Mouse (Mus musculus): ENCODE data around the gene Tmem239. TPM values are rescaled to one million over a fixed set of nuclear protein-coding genes. Genes with fewer than 3 reads are reported as not detected.

Gene Tmem239
- polyA plus RNA-seq, 2 experiments = not detected

- no peaks in the 10 kb centered on the region for H3K36me3 ChIP-seq (replicated peaks; ENCODE audit: control insufficient read depth, insufficient read depth, low read depth)
- H3K27me3 ChIP-seq (ENCODE audit: control insufficient read depth, insufficient read depth, low read length) = no peaks in the 10 kb centered on the region
- no peak for ATAC-seq (ENCODE audit: insufficient read depth)
- no peaks in the 10 kb centered on the region for H3K9me3 ChIP-seq (ENCODE audit: control insufficient read depth, low read length)
- no peak overlapping the region for H3K9ac ChIP-seq (replicated peaks)
- DNase-seq (ENCODE audit: low read depth in 3 of 3, low spot score in 3 of 3) = no peak
- TF ChIP-seq EP300 (IDR thresholded peaks at IDR 0.05; ENCODE audit: low read depth) (no peak), CTCF (IDR thresholded peaks at IDR 0.05; ENCODE audit: low read depth) (no peak)
- H3K27ac ChIP-seq = no peak overlapping the region
- no peak overlapping the region for H3K4me2 ChIP-seq (ENCODE audit: low read depth)
- no peak overlapping the region for H3K4me3 ChIP-seq (ENCODE audit: insufficient read depth in 1 of 2, low read depth in 2 of 2, low read length in 2 of 2)
- H3K4me1 ChIP-seq (replicated peaks; ENCODE audit: control insufficient read depth in 2 of 2, insufficient read depth in 2 of 2, low read length in 1 of 2) = peaks cover 10 to 11% of the 10 kb centered on the region in 2 experiments
- WGBS (ENCODE audit: insufficient replicate concordance) = 82% methylated on average over 26 of the region's 26 CpGs
Observed at GRCm38 (mm10) chr2:130421781-130422620, 15.7 kb downstream of the Tmem239 start.

- Histone ChIP-seq H3K36me3 (replicated peaks; ENCODE audit: control insufficient read depth, insufficient read depth, low read depth) (no peaks in the 10 kb centered on the region), H3K9ac (replicated peaks) (peak overlapping the region; percentile 91), H3K27me3 (ENCODE audit: control insufficient read depth, insufficient read depth, low read length) (no peaks in the 10 kb centered on the region), H3K27ac (peak overlapping the region; percentile 48; the same call in 1 of the 2 replicates), H3K4me1 (replicated peaks; ENCODE audit: control insufficient read depth in 2 of 2, insufficient read depth in 2 of 2, low read length in 1 of 2) (peaks cover 10 to 11% of the 10 kb centered on the region in 2 experiments), H3K9me3 (ENCODE audit: control insufficient read depth, low read length) (no peaks in the 10 kb centered on the region), H3K4me3 (ENCODE audit: insufficient read depth in 1 of 2, low read depth in 2 of 2, low read length in 2 of 2) (peak overlapping the region; percentile 73 to 81), H3K4me2 (ENCODE audit: low read depth) (peak overlapping the region; percentile 99)
- DNase-seq (ENCODE audit: low read depth in 3 of 3, low spot score in 3 of 3) = peak in 2 of 3 experiments; percentile 38 to 43
- 15% methylated on average over 49 of the region's 49 CpGs for WGBS (ENCODE audit: insufficient replicate concordance)
- no peak for TF ChIP-seq EP300 (IDR thresholded peaks at IDR 0.05; ENCODE audit: low read depth)
- no peak for TF ChIP-seq CTCF (IDR thresholded peaks at IDR 0.05; ENCODE audit: low read depth)
- peak; percentile 68 for ATAC-seq (ENCODE audit: insufficient read depth)
Observed at GRCm38 (mm10) chr2:130423397-130424125, 17.3 kb downstream of the Tmem239 start.

- no peaks in the 10 kb centered on the region for H3K36me3 ChIP-seq (replicated peaks; ENCODE audit: control insufficient read depth, insufficient read depth, low read depth)
- H3K9ac ChIP-seq (replicated peaks) = peak within 1 kb of the TSS; percentile 91
- no peaks in the 10 kb centered on the region for H3K9me3 ChIP-seq (ENCODE audit: control insufficient read depth, low read length)
- peak; percentile 89 for TF ChIP-seq CTCF (IDR thresholded peaks at IDR 0.05; ENCODE audit: low read depth)
- TF ChIP-seq EP300 (IDR thresholded peaks at IDR 0.05; ENCODE audit: low read depth) = no peak
- no peaks in the 10 kb centered on the region for H3K27me3 ChIP-seq (ENCODE audit: control insufficient read depth, insufficient read depth, low read length)
- H3K4me2 ChIP-seq (ENCODE audit: low read depth) = peak within 1 kb of the TSS; percentile 99
- DNase-seq (ENCODE audit: low read depth in 3 of 3, low spot score in 3 of 3) (peak; percentile 75 to 84 (median 75)), ATAC-seq (ENCODE audit: insufficient read depth) (peak; percentile 95)
- H3K27ac ChIP-seq = peak within 1 kb of the TSS; percentile 53
- H3K4me3 ChIP-seq (ENCODE audit: insufficient read depth in 1 of 2, low read depth in 2 of 2, low read length in 2 of 2) = peak within 1 kb of the TSS; percentile 73 to 81
- under 1% methylated on average over 58 of the region's 58 CpGs for WGBS (ENCODE audit: insufficient replicate concordance)
- peaks cover 10 to 14% of the 10 kb centered on the region in 2 experiments for H3K4me1 ChIP-seq (replicated peaks; ENCODE audit: control insufficient read depth in 2 of 2, insufficient read depth in 2 of 2, low read length in 1 of 2)
Observed at GRCm38 (mm10) chr2:130424126-130424853, 18.0 kb downstream of the Tmem239 start, which contains the start of the genes Vps16 and Pced1a. Gene Vps16, plus strand, starts transcription at chr2:130424339. Gene Pced1a, minus strand, starts transcription at chr2:130424701.

GRCm38 (mm10) chr2:130425112-130425511 lies 18.8 kb downstream of the Tmem239 start:
- no peak for ATAC-seq (ENCODE audit: insufficient read depth)
- Histone ChIP-seq H3K4me1 (replicated peaks; ENCODE audit: control insufficient read depth in 2 of 2, insufficient read depth in 2 of 2, low read length in 1 of 2) (peaks cover 13 to 14% of the 10 kb centered on the region in 2 experiments), H3K27ac (no peak overlapping the region)

More at GRCm38 (mm10) chr2:130425112-130425511, 18.8 kb downstream of the Tmem239 start:
- 21% methylated on average over 5 of the region's 5 CpGs for whole genome bisulfite sequencing (ENCODE audit: insufficient replicate concordance)
- TF ChIP-seq CTCF (IDR thresholded peaks at IDR 0.05; ENCODE audit: low read depth) (peak; percentile 32), EP300 (IDR thresholded peaks at IDR 0.05; ENCODE audit: low read depth) (no peak)
- H3K4me3 ChIP-seq (ENCODE audit: insufficient read depth in 1 of 2, low read depth in 2 of 2, low read length in 2 of 2) = peak overlapping the region; percentile 73 to 81
- H3K27me3 ChIP-seq (ENCODE audit: control insufficient read depth, insufficient read depth, low read length) = no peaks in the 10 kb centered on the region
- DNase-seq (ENCODE audit: low read depth in 3 of 3, low spot score in 3 of 3) = no peak
- no peaks in the 10 kb centered on the region for H3K9me3 ChIP-seq (ENCODE audit: control insufficient read depth, low read length)
- H3K9ac ChIP-seq (replicated peaks) = peak overlapping the region; percentile 91
- peak overlapping the region; percentile 99 for H3K4me2 ChIP-seq (ENCODE audit: low read depth)
- no peaks in the 10 kb centered on the region; the same call in 1 of the 2 replicates for H3K36me3 ChIP-seq (replicated peaks; ENCODE audit: control insufficient read depth, insufficient read depth, low read depth)

Data from liver, embryonic 14.5 days (tissue).